Mouse (Mus musculus) kidney, adult 2 months (tissue): ENCODE data around the gene Spindoc. TPM values are rescaled to one million over a fixed set of nuclear protein-coding genes. Genes with fewer than 3 reads are reported as not detected.

Experiments used
- DNase-seq: peaks from one replicate; pipeline ENCODE4 v3.0.0; 2021
- H3K27ac ChIP-seq: fragments of 200-500 bp; 2 replicates; pipeline ENCODE4 v1.5.1; 2012; ENCODE audit warnings: low read depth, low read length, control low read depth, inconsistent platforms; ENCODE audit not compliant: insufficient read depth
- H3K27me3 ChIP-seq: fragments of 200-500 bp; replicated peaks from 2 replicates; pipeline ENCODE4 v1.6.1; 2012; ENCODE audit warnings: mild to moderate bottlenecking, moderate library complexity, low read length, inconsistent platforms; ENCODE audit not compliant: control insufficient read depth, insufficient read depth
- H3K36me3 ChIP-seq: fragments of 200-500 bp; 2 replicates; pipeline ENCODE4 v1.6.1; 2012; ENCODE audit warnings: mild to moderate bottlenecking, moderate library complexity, low read length, inconsistent platforms; ENCODE audit not compliant: control insufficient read depth, insufficient read depth
- H3K4me1 ChIP-seq: fragments of 200-500 bp; 2 replicates; pipeline ENCODE4 v1.6.1; 2011; ENCODE audit warnings: low read length; ENCODE audit not compliant: control insufficient read depth, insufficient read depth
- H3K4me3 ChIP-seq: fragments of 200-500 bp; 2 replicates; pipeline ENCODE4 v1.5.1; 2011; ENCODE audit warnings: mild to moderate bottlenecking, low read depth, low read length, control low read depth; ENCODE audit not compliant: insufficient read depth
- CTCF ChIP-seq: fragments of 200-500 bp; conservative IDR thresholded peaks from 2 replicates; pipeline ENCODE4 v1.5.1; 2011; ENCODE audit warnings: low read depth, mild to moderate bottlenecking, control low read depth, low read length, moderate library complexity, mixed read lengths; ENCODE audit not compliant: insufficient read depth, insufficient read length
- POLR2A ChIP-seq: fragments of 200-500 bp; IDR thresholded peaks from one replicate; pipeline ENCODE4 v1.6.1; 2011; ENCODE audit warnings: low read depth, low read length, control low read depth
- WGBS: fragments of 180-500 bp; shearing (Covaris S2); methylation state at CpG from one replicate; pipeline ENCODE4 v1.1.7; 2018; 5-methylcytosine and 5-hydroxymethylcytosine counted together
- polyA plus RNA-seq: library from polyadenylated mRNA; depleted of rRNA; stranded (reverse); fragments of >200 nt; gene quantifications from 2 replicates; pipeline ENCODE4 v1.2.3, GENCODE M21; 2012

Spindoc gene
- polyA plus RNA-seq, 1 experiment = 15.0 TPM

DNA sequence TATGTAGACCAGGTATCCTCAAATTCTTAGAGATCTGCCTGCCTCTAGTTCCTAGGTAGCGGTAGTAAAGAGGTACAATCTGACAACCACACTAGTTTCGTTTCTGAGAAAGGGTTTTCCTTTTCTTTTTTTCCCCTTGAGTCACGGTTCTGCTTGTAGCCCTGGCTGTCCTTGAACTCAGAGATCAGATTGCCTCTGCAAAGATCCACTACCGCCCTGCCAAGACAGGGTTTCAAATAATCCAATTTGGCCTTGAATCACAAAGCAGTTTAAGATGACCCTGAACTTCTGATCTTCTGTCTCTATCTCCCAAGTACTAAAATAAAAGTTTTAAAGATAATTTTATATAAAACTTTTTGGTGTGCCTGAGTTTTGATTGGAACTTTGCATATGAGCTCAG lies 65.1 kb downstream of the Spindoc start:
- Histone ChIP-seq H3K4me3 (no peak overlapping the region), H3K4me1 (peaks cover 41% of the 10 kb centered on the region), H3K27me3 (no peaks in the 10 kb centered on the region), H3K27ac (no peak overlapping the region), H3K36me3 (no peaks in the 10 kb centered on the region)
- 76% methylated on average over 4 of the region's 4 CpGs for WGBS
- TF ChIP-seq CTCF (no peak), POLR2A (no peak)
- DNase-seq = no peak

- Histone ChIP-seq H3K27ac (no peak overlapping the region), H3K4me1 (peaks cover 39% of the 10 kb centered on the region), H3K36me3 (no peaks in the 10 kb centered on the region), H3K4me3 (no peak overlapping the region), H3K27me3 (no peaks in the 10 kb centered on the region)
- no peak for DNase-seq
- no peak for TF ChIP-seq CTCF
- TF ChIP-seq POLR2A = no peak
- WGBS = 62% methylated on average over 4 of the region's 4 CpGs
These were observed 66.0 kb downstream of the Spindoc start for GRCm38 (mm10) chr19:7316822-7317221.

DNA sequence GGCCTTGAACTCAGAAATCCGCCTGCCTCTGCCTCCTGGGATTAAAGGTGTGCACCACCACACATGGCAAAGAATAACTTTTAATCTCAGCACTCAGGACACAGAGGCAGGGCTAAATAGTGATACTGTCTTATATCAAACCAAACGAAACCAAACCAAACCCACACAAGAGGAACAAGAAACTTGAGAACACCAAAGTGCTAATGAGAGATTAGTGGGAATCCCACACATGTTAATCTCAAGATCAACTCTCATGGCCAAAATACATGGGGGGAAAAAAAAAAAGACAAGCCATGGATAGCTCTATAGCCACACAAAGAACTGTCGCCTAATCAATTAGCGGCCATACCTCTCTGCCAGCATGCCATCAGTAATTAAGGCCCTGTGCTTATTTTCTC lies 67.2 kb downstream of the Spindoc start:
- no peak for TF ChIP-seq CTCF
- no peak for TF ChIP-seq POLR2A
- Histone ChIP-seq H3K27ac (no peak overlapping the region), H3K36me3 (no peaks in the 10 kb centered on the region), H3K27me3 (no peaks in the 10 kb centered on the region), H3K4me3 (no peak overlapping the region), H3K4me1 (peaks cover 40% of the 10 kb centered on the region)
- 93% methylated on average over 4 of the region's 4 CpGs for WGBS
- DNase-seq = no peak

DNA sequence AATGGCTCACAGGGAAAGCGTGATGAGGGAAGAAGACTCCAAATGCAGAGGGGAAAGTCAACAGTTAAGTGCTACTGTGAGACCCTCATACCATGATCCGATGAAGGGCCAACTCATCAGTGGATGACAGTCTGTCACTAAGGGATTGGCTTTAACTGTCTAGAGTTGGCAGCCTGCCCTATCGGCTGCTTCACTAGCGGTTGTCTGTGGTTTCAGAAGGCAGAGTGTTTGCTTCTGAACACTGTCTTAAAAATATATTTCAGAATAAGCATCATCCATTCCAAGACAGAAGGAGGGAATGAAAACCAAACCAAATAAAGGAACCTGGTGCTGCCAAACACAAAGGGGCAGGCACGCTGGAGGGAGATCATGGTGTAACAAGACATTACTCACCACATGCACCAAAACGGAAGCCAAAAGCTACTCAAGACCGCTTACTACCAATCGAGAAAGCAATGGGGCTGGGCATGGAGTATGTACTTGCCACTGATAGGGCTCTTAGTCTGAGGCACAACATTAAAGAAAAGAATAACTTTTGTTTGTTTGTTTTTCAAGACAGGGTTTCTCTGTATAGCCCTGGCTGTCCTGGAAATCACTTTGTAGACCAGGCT lies 67.7 kb downstream of the Spindoc start:
- Histone ChIP-seq H3K36me3 (no peaks in the 10 kb centered on the region), H3K27ac (no peak overlapping the region), H3K27me3 (no peaks in the 10 kb centered on the region), H3K4me3 (no peak overlapping the region), H3K4me1 (peaks cover 41% of the 10 kb centered on the region)
- DNase-seq = no peak
- WGBS = 67% methylated on average over 8 of the region's 8 CpGs
- TF ChIP-seq CTCF (no peak), POLR2A (no peak)

DNA sequence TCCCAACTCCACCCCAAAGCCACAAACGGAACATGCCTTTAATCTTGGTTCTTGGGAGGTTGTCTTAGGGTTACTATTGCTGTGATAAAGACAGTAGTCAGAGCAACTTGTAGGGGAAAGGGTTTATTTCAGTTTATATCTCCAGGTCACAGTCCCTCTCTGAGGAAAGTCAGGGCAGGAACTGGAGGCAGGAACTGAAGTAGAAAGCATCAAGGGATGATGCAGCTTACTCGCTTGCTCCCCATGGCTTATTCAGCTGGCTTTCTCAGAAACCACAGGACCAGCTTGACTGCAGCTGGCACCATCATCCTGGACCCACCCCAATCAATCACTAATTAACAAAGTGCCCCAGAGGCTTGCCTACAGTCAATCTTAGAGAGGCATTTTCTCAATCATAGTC lies 69.1 kb downstream of the Spindoc start:
- WGBS = 66% methylated on average over 2 of the region's 2 CpGs
- H3K36me3 ChIP-seq = no peaks in the 10 kb centered on the region
- no peak overlapping the region for H3K4me3 ChIP-seq
- 0 out of 2 replicates have a peak overlapping the region, but pooled peaks have one; percentile 12 for H3K27ac ChIP-seq
- H3K4me1 ChIP-seq = peaks cover 49% of the 10 kb centered on the region
- H3K27me3 ChIP-seq = no peaks in the 10 kb centered on the region
- TF ChIP-seq CTCF (no peak), POLR2A (no peak)
- peak; percentile 75 for DNase-seq

GRCm38 (mm10) chr19:7311306-7311705 lies 71.5 kb downstream of the Spindoc start:
- Histone ChIP-seq H3K27me3 (no peaks in the 10 kb centered on the region), H3K27ac (peak overlapping the region; percentile 96), H3K36me3 (no peaks in the 10 kb centered on the region), H3K4me1 (peaks cover 69% of the 10 kb centered on the region), H3K4me3 (no peak overlapping the region)
- 39% methylated on average over 10 of the region's 10 CpGs for WGBS
- peak; percentile 50 for DNase-seq
- no peak for TF ChIP-seq POLR2A
- TF ChIP-seq CTCF = no peak

- TF ChIP-seq CTCF = no peak; the same call in 1 of the 2 replicates
- TF ChIP-seq POLR2A = no peak
- no peak overlapping the region for H3K4me3 ChIP-seq
- H3K27me3 ChIP-seq = no peaks in the 10 kb centered on the region
- H3K36me3 ChIP-seq = no peaks in the 10 kb centered on the region
- WGBS = 10% methylated on average over 5 of the region's 5 CpGs
- peaks cover 75% of the 10 kb centered on the region for H3K4me1 ChIP-seq
- DNase-seq = peak; percentile 88
- H3K27ac ChIP-seq = peak overlapping the region; percentile 96
These were observed 72.1 kb downstream of the Spindoc start for GRCm38 (mm10) chr19:7310704-7311103.
